Mouse (Mus musculus): ENCODE results near the gene Gm10139.
"Not testable (repeated sequence)": the region's sequence is repeated elsewhere in the genome, so short reads cannot be mapped to it uniquely, and the experiment has no call there.

Gene Gm10139

GRCm38 (mm10) chr13:65512378-65512777, at the start of gene Gm10139:
TSS of gene Gm10139 (plus strand) at chr13:65512678.
- DNase-seq = not testable (repeated sequence)

DNA sequence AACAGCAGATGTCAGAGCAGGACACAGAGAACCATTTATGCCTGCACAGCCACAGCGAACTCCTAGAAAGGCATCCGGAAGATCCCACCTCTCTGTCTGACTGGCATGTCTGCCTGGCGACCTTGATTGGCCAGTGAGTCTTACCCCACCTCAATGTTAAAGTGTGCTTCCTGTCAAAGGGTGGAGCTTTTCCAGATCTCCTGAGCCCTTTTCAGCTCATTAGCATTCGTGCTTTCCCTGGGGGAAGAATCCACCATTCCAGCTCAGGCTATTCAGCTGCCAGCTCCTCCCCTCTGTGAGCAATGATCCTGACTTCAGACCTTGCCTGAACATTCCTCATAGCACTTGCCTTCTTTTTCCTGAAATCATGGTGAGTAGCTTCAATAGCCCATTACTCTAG, 45.2 kb downstream of the Gm10139 start:
- not testable (repeated sequence) for DNase-seq
